ENCODE assay signal across 21 mouse cellular contexts in the genomic region with DNA sequence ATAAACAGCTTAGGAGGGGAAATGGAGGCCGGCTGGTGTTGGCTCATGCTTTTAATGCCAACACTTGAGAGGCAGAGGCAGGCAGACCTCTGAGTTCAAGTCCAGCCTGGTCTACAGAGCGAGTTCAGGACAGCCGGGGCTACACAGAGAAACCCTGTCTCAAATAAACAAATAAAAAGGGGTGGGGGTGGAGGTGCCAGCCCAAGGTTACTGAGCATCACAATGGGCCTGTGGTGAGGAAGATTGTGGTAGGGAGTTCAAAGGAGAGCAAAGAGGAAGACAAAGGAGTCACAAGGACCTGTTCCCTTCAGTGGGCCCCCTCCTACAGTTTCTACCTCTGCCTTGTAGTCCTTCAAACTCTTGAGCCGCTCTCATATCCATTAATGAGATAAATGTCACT. TPM values are rescaled to one million over a fixed set of nuclear protein-coding genes. Genes with fewer than 3 reads are reported as not detected.
DNase-seq lines count a peak whose midpoint lies in the region; ATAC-seq and TF ChIP-seq lines count a peak whose summit lies in the region.
"Had no signal": no experiment of that assay in that cellular context is flagged by ENCODE, and none has a peak within 500 bp of the region (broad histone marks: within the 10 kb centered on the region; RNA-seq: fewer than 3 reads in every experiment).

No protein-coding gene starts in this region.

- 61% methylated on average over 4 of the region's 4 CpGs for WGBS in heart, embryonic 10.5 days
- 67% methylated on average over 4 of the region's 4 CpGs for WGBS in heart, embryonic 12.5 days
- 72% methylated on average over 4 of the region's 4 CpGs for WGBS in liver, embryonic 14.5 days (ENCODE audit: insufficient replicate concordance)
- 62% methylated on average over 4 of the region's 4 CpGs for WGBS in forebrain, embryonic 11.5 days

- 0 out of 2 replicates have a peak, but pooled peaks cover 5% of the 10 kb centered on the region for H3K27me3 ChIP-seq in heart, embryonic 10.5 days (ENCODE audit: insufficient read depth, poor library complexity, severe bottlenecking)
- H3K27me3 ChIP-seq in heart, embryonic 12.5 days (replicated peaks): no peaks in the 10 kb centered on the region
- no peaks in the 10 kb centered on the region for H3K27me3 ChIP-seq in liver, embryonic 14.5 days (ENCODE audit: control insufficient read depth, insufficient read depth, low read length)
- H3K27me3 ChIP-seq in forebrain, embryonic 11.5 days (ENCODE audit: control insufficient read depth, insufficient read depth, low read length): no peaks in the 10 kb centered on the region
- H3K27me3 ChIP-seq: CH12.LX; embryonic facial prominence, embryonic 13.5 days; forebrain, embryonic 15.5 days; heart, embryonic 15.5 days; Patski had no signal

- peak; percentile 72 for DNase-seq in heart, embryonic 10.5 days (ENCODE audit: low spot score)
- peak; percentile 21 for DNase-seq in thymus, postnatal 0 days (ENCODE audit: low spot score)
- DNase-seq in thymus, postnatal 14 days: no peak
- no peak for DNase-seq in liver, embryonic 14.5 days (ENCODE audit: low read depth in 3 of 3, low spot score in 3 of 3)
- no peak for DNase-seq in forebrain, embryonic 11.5 days (ENCODE audit: low spot score)
- no peak for DNase-seq in kidney, adult 9 months
- DNase-seq: adrenal gland, postnatal 25 days; cerebellum, adult 11 months; cerebellum, postnatal 10 days; lung, postnatal 10 days; thymus, postnatal 36 days had no signal

- TF ChIP-seq EP300 in liver, embryonic 14.5 days (IDR thresholded peaks at IDR 0.05; ENCODE audit: low read depth): no peak

- H3K9ac ChIP-seq in heart, embryonic 12.5 days: no peak overlapping the region
- H3K9ac ChIP-seq in liver, embryonic 14.5 days (replicated peaks): peak overlapping the region; percentile 43
- H3K9ac ChIP-seq in forebrain, embryonic 11.5 days (ENCODE audit: low read length): no peak overlapping the region
- H3K9ac ChIP-seq: embryonic facial prominence, embryonic 13.5 days; forebrain, embryonic 15.5 days; heart, embryonic 15.5 days had no signal

- H3K4me2 ChIP-seq in heart, embryonic 12.5 days: no peak overlapping the region
- no peak overlapping the region for H3K4me2 ChIP-seq in liver, embryonic 14.5 days (ENCODE audit: low read depth)
- H3K4me2 ChIP-seq in forebrain, embryonic 11.5 days (ENCODE audit: low read depth, low read length, severe bottlenecking): no peak overlapping the region
- H3K4me2 ChIP-seq: embryonic facial prominence, embryonic 13.5 days; forebrain, embryonic 15.5 days; heart, embryonic 15.5 days had no signal

- H3K36me3 ChIP-seq in heart, embryonic 10.5 days: peaks cover 6% of the 10 kb centered on the region
- H3K36me3 ChIP-seq in heart, embryonic 12.5 days: peaks cover 1% of the 10 kb centered on the region; the same call in 1 of the 2 replicates
- H3K36me3 ChIP-seq in liver, embryonic 14.5 days (replicated peaks; ENCODE audit: control insufficient read depth, insufficient read depth, low read depth): peaks cover 9% of the 10 kb centered on the region
- no peaks in the 10 kb centered on the region for H3K36me3 ChIP-seq in forebrain, embryonic 11.5 days (ENCODE audit: control insufficient read depth, insufficient read depth, low read length)
- H3K36me3 ChIP-seq: forebrain, embryonic 15.5 days had no signal

- TF ChIP-seq CTCF in liver, embryonic 14.5 days (IDR thresholded peaks at IDR 0.05; ENCODE audit: low read depth): no peak

- no peak for ATAC-seq in heart, embryonic 12.5 days (ENCODE audit: insufficient number of reproducible peaks, low FRiP score)
- ATAC-seq in liver, embryonic 14.5 days (ENCODE audit: insufficient read depth): no peak
- ATAC-seq in forebrain, embryonic 11.5 days (replicated peaks; ENCODE audit: low FRiP score): no peak
- ATAC-seq: forebrain, embryonic 15.5 days; hindbrain, embryonic 16.5 days; intestine, postnatal 0 days; midbrain, embryonic 16.5 days; Patski had no signal

- no peaks in the 10 kb centered on the region for H3K9me3 ChIP-seq in heart, embryonic 10.5 days
- H3K9me3 ChIP-seq in heart, embryonic 12.5 days (replicated peaks): no peaks in the 10 kb centered on the region
- no peaks in the 10 kb centered on the region for H3K9me3 ChIP-seq in liver, embryonic 14.5 days (ENCODE audit: control insufficient read depth, low read length)
- H3K9me3 ChIP-seq in forebrain, embryonic 11.5 days (ENCODE audit: control insufficient read depth, low read length): no peaks in the 10 kb centered on the region
- H3K9me3 ChIP-seq: embryonic facial prominence, embryonic 13.5 days; forebrain, embryonic 15.5 days; heart, embryonic 15.5 days; megakaryocyte, embryonic 14.5 days had no signal

- H3K4me3 ChIP-seq in heart, embryonic 10.5 days: no peak overlapping the region
- no peak overlapping the region for H3K4me3 ChIP-seq in heart, embryonic 12.5 days
- H3K4me3 ChIP-seq in liver, embryonic 14.5 days (ENCODE audit: insufficient read depth in 1 of 2, low read depth in 2 of 2, low read length in 2 of 2): no peak overlapping the region
- H3K4me3 ChIP-seq in forebrain, embryonic 11.5 days (ENCODE audit: low read depth, low read length): no peak overlapping the region
- H3K4me3 ChIP-seq: embryonic facial prominence, embryonic 13.5 days; forebrain, embryonic 15.5 days; heart, embryonic 15.5 days; megakaryocyte, embryonic 14.5 days had no signal

- peak overlapping the region; percentile 82; the same call in 1 of the 2 replicates for H3K27ac ChIP-seq in heart, embryonic 10.5 days
- no peak overlapping the region for H3K27ac ChIP-seq in heart, embryonic 12.5 days (ENCODE audit: poor library complexity, severe bottlenecking)
- H3K27ac ChIP-seq in liver, embryonic 14.5 days: peak overlapping the region; percentile 59
- H3K27ac ChIP-seq in forebrain, embryonic 11.5 days (ENCODE audit: low read depth, low read length): no peak overlapping the region
- H3K27ac ChIP-seq: embryonic facial prominence, embryonic 13.5 days; forebrain, embryonic 15.5 days had no signal

- peaks cover 54% of the 10 kb centered on the region for H3K4me1 ChIP-seq in heart, embryonic 10.5 days
- peaks cover 58% of the 10 kb centered on the region for H3K4me1 ChIP-seq in heart, embryonic 12.5 days (replicated peaks)
- peaks cover 69 to 76% of the 10 kb centered on the region in 2 experiments for H3K4me1 ChIP-seq in liver, embryonic 14.5 days (replicated peaks; ENCODE audit: control insufficient read depth in 2 of 2, insufficient read depth in 2 of 2, low read length in 1 of 2)
- H3K4me1 ChIP-seq in forebrain, embryonic 11.5 days (replicated peaks; ENCODE audit: control insufficient read depth, insufficient read depth, low read length): peaks cover 8% of the 10 kb centered on the region

RNA-seq across cellular contexts. Expression of gene Ergic1, which starts 50.0 kb away (rescaled TPM):
- polyA plus RNA-seq in heart, embryonic 10.5 days (2016; fragmentation: Nextera tagmentation; extraction: Ambion mirVana): 130 and 150 TPM in 2 replicates
- 115 and 121 TPM in 2 replicates for polyA plus RNA-seq in heart, embryonic 12.5 days (2016; fragmentation: Nextera tagmentation; extraction: Ambion mirVana)
- 64.6 and 70.2 TPM in 2 replicates for polyA plus RNA-seq in thymus, postnatal 0 days (2015; fragmentation: Nextera tagmentation; extraction: Ambion mirVana)
- polyA plus RNA-seq in liver, embryonic 14.5 days (2012; rRNA removed): 26.0 and 27.5 TPM in 2 replicates
- polyA plus RNA-seq in liver, embryonic 14.5 days (2014; fragmentation: Nextera tagmentation; extraction: Ambion mirVana): 31.3 and 33.4 TPM in 2 replicates
- 139 and 145 TPM in 2 replicates for polyA plus RNA-seq in forebrain, embryonic 11.5 days (2014; fragmentation: Nextera tagmentation; extraction: Ambion mirVana)

RNA-seq across cellular contexts. Expression of gene Dusp1, which starts 50.7 kb away (rescaled TPM):
- polyA plus RNA-seq in heart, embryonic 10.5 days (2016; fragmentation: Nextera tagmentation; extraction: Ambion mirVana): 28.8 and 31.5 TPM in 2 replicates
- 36.2 and 38.7 TPM in 2 replicates for polyA plus RNA-seq in heart, embryonic 12.5 days (2016; fragmentation: Nextera tagmentation; extraction: Ambion mirVana)
- polyA plus RNA-seq in thymus, postnatal 0 days (2015; fragmentation: Nextera tagmentation; extraction: Ambion mirVana): 22.4 and 26.4 TPM in 2 replicates
- polyA plus RNA-seq in liver, embryonic 14.5 days (2012; rRNA removed): 25.0 and 26.8 TPM in 2 replicates
- 25.9 and 29.9 TPM in 2 replicates for polyA plus RNA-seq in liver, embryonic 14.5 days (2014; fragmentation: Nextera tagmentation; extraction: Ambion mirVana)
- polyA plus RNA-seq in forebrain, embryonic 11.5 days (2014; fragmentation: Nextera tagmentation; extraction: Ambion mirVana): 35.7 and 37.6 TPM in 2 replicates

Comparison
In these comparisons a context has a peak if more than half of its experiments do, and no peak if none do; other contexts are left out.
1. DNase-seq: peak in heart, embryonic 10.5 days (single experiment) and thymus, postnatal 0 days (single experiment); none in thymus, postnatal 14 days (single experiment), liver, embryonic 14.5 days (0 of 3), forebrain, embryonic 11.5 days (single experiment) and kidney, adult 9 months (single experiment).
2. H3K27ac ChIP-seq: peak in heart, embryonic 10.5 days (single experiment) and liver, embryonic 14.5 days (single experiment); none in heart, embryonic 12.5 days (single experiment) and forebrain, embryonic 11.5 days (single experiment).